In the genomic region with DNA sequence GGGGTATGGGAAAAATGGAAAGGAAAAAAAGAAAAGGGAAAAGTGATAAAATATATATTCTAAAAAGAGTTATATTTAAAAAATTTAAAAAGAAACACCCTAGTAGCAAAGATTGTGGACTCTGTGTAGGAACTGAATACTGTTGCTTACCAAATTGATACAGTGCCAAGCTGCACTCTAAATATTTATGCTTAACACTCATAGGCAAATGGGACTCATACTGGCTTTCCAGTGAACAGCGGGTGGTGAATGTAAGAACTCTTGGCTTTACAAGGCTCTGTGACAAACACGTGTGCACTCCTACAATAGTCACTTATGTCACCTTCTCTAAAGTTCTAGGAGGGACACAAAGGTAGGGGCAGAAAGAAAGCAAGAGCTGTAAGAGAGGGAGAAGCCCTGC, we compare ENCODE assay signal across 10 mouse cellular contexts.
"Had no signal": no experiment of that assay in that cellular context is flagged by ENCODE, and none has a peak within 500 bp of the region (broad histone marks: within the 10 kb centered on the region; RNA-seq: fewer than 3 reads in every experiment).

No protein-coding gene starts in this region.

- H3K36me3 ChIP-seq: intestine, embryonic 15.5 days; limb, embryonic 12.5 days; liver, embryonic 13.5 days; midbrain, embryonic 13.5 days had no signal

- H3K4me2 ChIP-seq: intestine, embryonic 15.5 days; limb, embryonic 12.5 days; liver, embryonic 13.5 days; midbrain, embryonic 13.5 days had no signal

- H3K9ac ChIP-seq: intestine, embryonic 15.5 days; limb, embryonic 12.5 days; liver, embryonic 13.5 days; liver, postnatal 0 days; midbrain, embryonic 13.5 days had no signal

- DNase-seq: kidney, adult 8-10 months; liver; liver, embryonic 13.5 days; liver, postnatal 0 days; right cerebral cortex, postnatal 25 days; thymus, postnatal 36 days had no signal

- H3K4me1 ChIP-seq: intestine, embryonic 15.5 days; limb, embryonic 12.5 days; liver, embryonic 13.5 days; midbrain, embryonic 13.5 days had no signal

- ATAC-seq: intestine, embryonic 15.5 days; liver, postnatal 0 days; midbrain, embryonic 13.5 days had no signal

- H3K27me3 ChIP-seq: intestine, embryonic 15.5 days; limb, embryonic 12.5 days; liver, embryonic 13.5 days; midbrain, embryonic 13.5 days had no signal

- H3K9me3 ChIP-seq: intestine, embryonic 15.5 days; limb, embryonic 12.5 days; liver, embryonic 13.5 days; midbrain, embryonic 13.5 days had no signal

- H3K27ac ChIP-seq: intestine, embryonic 15.5 days; layer of hippocampus, adult 2 months; limb, embryonic 12.5 days; liver, embryonic 13.5 days; midbrain, embryonic 13.5 days had no signal

- H3K4me3 ChIP-seq: intestine, embryonic 15.5 days; layer of hippocampus, adult 2 months; limb, embryonic 12.5 days; liver, embryonic 13.5 days; midbrain, embryonic 13.5 days had no signal
